Mouse (Mus musculus) embryonic facial prominence, embryonic 13.5 days (tissue): ENCODE measurements around the gene Fgfr2. TPM values are rescaled to one million over a fixed set of nuclear protein-coding genes. Genes with fewer than 3 reads are reported as not detected.

ENCODE experiments used
- ATAC-seq: fragments of 200-750 bp; cut with Nextera tagmentation; 2 replicates; pipeline ENCODE4 v1.8.0; 2017; ENCODE audit warnings: low read depth; ENCODE audit not compliant: insufficient number of reproducible peaks, insufficient read depth, low FRiP score, low TSS enrichment
- H3K27ac ChIP-seq: fragments of 300-500 bp; sonication (generic); 2 replicates; pipeline ENCODE4 v1.5.1; 2015; ENCODE audit warnings: moderate library complexity, mild to moderate bottlenecking, inconsistent platforms
- H3K27me3 ChIP-seq: fragments of 300-500 bp; sonication (generic); 2 replicates; pipeline ENCODE4 v1.6.1; 2015; ENCODE audit warnings: mild to moderate bottlenecking, inconsistent platforms
- H3K36me3 ChIP-seq: fragments of 300-500 bp; sonication (generic); 2 replicates; pipeline ENCODE4 v1.6.1; 2015; ENCODE audit warnings: mild to moderate bottlenecking, inconsistent platforms
- H3K4me1 ChIP-seq: fragments of 300-500 bp; sonication (generic); 2 replicates; pipeline ENCODE4 v1.6.1; 2015; ENCODE audit warnings: inconsistent platforms
- H3K4me2 ChIP-seq: fragments of 300-500 bp; sonication (generic); 2 replicates; pipeline ENCODE4 v1.6.1; 2015; ENCODE audit warnings: moderate library complexity, mild to moderate bottlenecking, inconsistent platforms
- H3K4me3 ChIP-seq: fragments of 300-500 bp; sonication (generic); 2 replicates; pipeline ENCODE4 v1.5.1; 2015; ENCODE audit warnings: mild to moderate bottlenecking, inconsistent platforms
- H3K9ac ChIP-seq: fragments of 300-500 bp; sonication (generic); 2 replicates; pipeline ENCODE4 v1.6.1; 2015; ENCODE audit warnings: mild to moderate bottlenecking, inconsistent platforms
- H3K9me3 ChIP-seq: fragments of 300-500 bp; sonication (generic); 2 replicates; pipeline ENCODE4 v1.6.1; 2016; ENCODE audit warnings: inconsistent platforms
- WGBS: fragments of 180-500 bp; shearing (Covaris S2); methylation state at CpG from one replicate; pipeline ENCODE4 v1.1.7; 2015; ENCODE audit warnings: mixed read lengths; 5-methylcytosine and 5-hydroxymethylcytosine counted together
- polyA plus RNA-seq: library from polyadenylated mRNA; unstranded; fragments of >200 nt; fragmentation: Nextera tagmentation; extraction: Ambion mirVana; gene quantifications from 2 replicates; pipeline ENCODE4 v1.2.1, GENCODE M21; 2015

The Fgfr2 gene
- polyA plus RNA-seq, 1 experiment from 2014 or later: 174 TPM

- no peaks in the 10 kb centered on the region for H3K9me3 ChIP-seq
- no peak overlapping the region for H3K4me2 ChIP-seq
- WGBS: 15% methylated on average over 1 of the region's 1 CpGs
- no peak overlapping the region for H3K9ac ChIP-seq
- no peak overlapping the region for H3K27ac ChIP-seq
- H3K4me3 ChIP-seq: no peak overlapping the region
- no peaks in the 10 kb centered on the region for H3K4me1 ChIP-seq
- H3K27me3 ChIP-seq: no peaks in the 10 kb centered on the region
- no peaks in the 10 kb centered on the region for H3K36me3 ChIP-seq
- ATAC-seq: no peak
These were observed 1878.2 kb downstream of the Fgfr2 start for GRCm38 (mm10) chr7:131244993-131245392.

- no peak overlapping the region for H3K4me2 ChIP-seq
- H3K36me3 ChIP-seq: no peaks in the 10 kb centered on the region
- no peak overlapping the region for H3K9ac ChIP-seq
- no peaks in the 10 kb centered on the region for H3K9me3 ChIP-seq
- H3K27me3 ChIP-seq: 0 out of 2 replicates have a peak, but pooled peaks cover 3% of the 10 kb centered on the region
- H3K4me3 ChIP-seq: no peak overlapping the region
- H3K4me1 ChIP-seq: no peaks in the 10 kb centered on the region
- no peak overlapping the region for H3K27ac ChIP-seq
- ATAC-seq: no peak
These were observed 1887.1 kb downstream of the Fgfr2 start for GRCm38 (mm10) chr7:131236091-131236490.

DNA sequence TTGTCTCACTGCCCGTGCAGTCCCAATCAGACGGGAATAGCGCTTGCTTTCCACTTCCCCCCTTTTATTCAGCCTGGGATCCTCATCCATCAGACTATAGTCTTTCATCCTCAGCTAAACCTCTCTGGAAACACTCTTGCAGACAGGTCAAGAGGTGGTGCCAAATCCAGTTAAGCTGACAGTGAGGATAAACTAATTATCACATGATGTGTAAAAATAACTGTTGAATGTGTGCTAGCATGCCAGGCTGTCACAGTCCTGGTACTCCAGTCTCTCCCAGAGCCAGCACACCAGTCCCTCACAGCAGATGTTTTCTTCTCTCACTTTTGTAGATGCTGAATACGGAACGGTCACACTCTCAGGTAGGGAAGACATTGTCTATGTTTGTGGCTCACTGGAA lies 1900.1 kb downstream of the Fgfr2 start:
- no peaks in the 10 kb centered on the region for H3K4me1 ChIP-seq
- H3K27ac ChIP-seq: no peak overlapping the region
- H3K9me3 ChIP-seq: no peaks in the 10 kb centered on the region
- H3K27me3 ChIP-seq: no peaks in the 10 kb centered on the region; the same call in 1 of the 2 replicates
- H3K9ac ChIP-seq: no peak overlapping the region
- 83% methylated on average over 5 of the region's 5 CpGs for WGBS
- H3K4me2 ChIP-seq: no peak overlapping the region
- no peak overlapping the region for H3K4me3 ChIP-seq
- no peaks in the 10 kb centered on the region for H3K36me3 ChIP-seq
- no peak for ATAC-seq

GRCm38 (mm10) chr7:131187996-131188395 lies 1935.2 kb downstream of the Fgfr2 start:
- H3K36me3 ChIP-seq: no peaks in the 10 kb centered on the region
- no peak overlapping the region for H3K4me2 ChIP-seq
- no peaks in the 10 kb centered on the region for H3K9me3 ChIP-seq
- no peaks in the 10 kb centered on the region for H3K4me1 ChIP-seq
- no peaks in the 10 kb centered on the region for H3K27me3 ChIP-seq
- no peak for ATAC-seq
- H3K27ac ChIP-seq: no peak overlapping the region
- H3K4me3 ChIP-seq: no peak overlapping the region
- 91% methylated on average over 14 of the region's 14 CpGs for WGBS
- H3K9ac ChIP-seq: no peak overlapping the region

GRCm38 (mm10) chr7:131187047-131187446 lies 1936.1 kb downstream of the Fgfr2 start:
- Histone ChIP-seq H3K4me3 (no peak overlapping the region), H3K4me1 (no peaks in the 10 kb centered on the region), H3K9ac (no peak overlapping the region), H3K27me3 (no peaks in the 10 kb centered on the region), H3K4me2 (no peak overlapping the region), H3K27ac (no peak overlapping the region), H3K36me3 (no peaks in the 10 kb centered on the region), H3K9me3 (no peaks in the 10 kb centered on the region)
- ATAC-seq: no peak
- 76% methylated on average over 8 of the region's 8 CpGs for WGBS

- H3K27me3 ChIP-seq: no peaks in the 10 kb centered on the region
- no peak overlapping the region for H3K27ac ChIP-seq
- WGBS: 65% methylated on average over 8 of the region's 8 CpGs
- H3K9ac ChIP-seq: no peak overlapping the region
- H3K4me3 ChIP-seq: no peak overlapping the region
- ATAC-seq: no peak
- H3K4me1 ChIP-seq: no peaks in the 10 kb centered on the region
- H3K9me3 ChIP-seq: no peaks in the 10 kb centered on the region
- no peak overlapping the region for H3K4me2 ChIP-seq
- no peaks in the 10 kb centered on the region for H3K36me3 ChIP-seq
These were observed 1938.8 kb downstream of the Fgfr2 start for GRCm38 (mm10) chr7:131184339-131184738.

DNA sequence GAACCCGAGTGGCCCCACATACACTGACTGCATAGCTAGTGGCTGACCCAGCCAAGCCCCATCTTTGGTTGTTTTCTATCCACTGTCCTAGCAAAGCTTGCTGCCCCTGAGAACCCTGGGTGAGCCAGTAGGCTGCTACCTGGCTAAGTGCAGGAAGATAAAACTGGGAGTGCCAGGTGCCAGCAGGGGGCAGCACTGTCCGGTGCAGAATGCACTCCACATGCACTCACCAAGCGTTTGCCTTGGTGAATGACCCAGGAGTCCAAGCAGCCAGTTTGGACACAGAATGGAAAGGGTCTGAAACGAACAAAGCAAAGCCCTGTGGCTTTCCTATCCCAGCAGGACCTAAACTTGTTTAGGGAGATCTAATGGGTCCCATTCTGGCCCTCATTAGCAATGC lies 1940.5 kb downstream of the Fgfr2 start:
- no peak overlapping the region for H3K4me3 ChIP-seq
- no peak overlapping the region for H3K27ac ChIP-seq
- no peaks in the 10 kb centered on the region for H3K27me3 ChIP-seq
- H3K4me2 ChIP-seq: no peak overlapping the region
- H3K36me3 ChIP-seq: no peaks in the 10 kb centered on the region
- H3K9ac ChIP-seq: no peak overlapping the region
- ATAC-seq: no peak
- no peaks in the 10 kb centered on the region for H3K4me1 ChIP-seq
- 43% methylated on average over 4 of the region's 4 CpGs for WGBS
- H3K9me3 ChIP-seq: no peaks in the 10 kb centered on the region

GRCm38 (mm10) chr7:131174121-131174520 lies 1949.0 kb downstream of the Fgfr2 start, which contains the start of gene 5430419D17Rik:
Gene 5430419D17Rik, plus strand, starts transcription at chr7:131174402.
- Histone ChIP-seq H3K9ac (no peak within 1 kb of the TSS), H3K4me1 (no peaks in the 10 kb centered on the region), H3K27me3 (no peaks in the 10 kb centered on the region), H3K27ac (no peak within 1 kb of the TSS), H3K4me2 (no peak within 1 kb of the TSS), H3K9me3 (no peaks in the 10 kb centered on the region), H3K4me3 (no peak within 1 kb of the TSS), H3K36me3 (no peaks in the 10 kb centered on the region)
- WGBS: 83% methylated on average over 9 of the region's 9 CpGs
- no peak for ATAC-seq

DNA sequence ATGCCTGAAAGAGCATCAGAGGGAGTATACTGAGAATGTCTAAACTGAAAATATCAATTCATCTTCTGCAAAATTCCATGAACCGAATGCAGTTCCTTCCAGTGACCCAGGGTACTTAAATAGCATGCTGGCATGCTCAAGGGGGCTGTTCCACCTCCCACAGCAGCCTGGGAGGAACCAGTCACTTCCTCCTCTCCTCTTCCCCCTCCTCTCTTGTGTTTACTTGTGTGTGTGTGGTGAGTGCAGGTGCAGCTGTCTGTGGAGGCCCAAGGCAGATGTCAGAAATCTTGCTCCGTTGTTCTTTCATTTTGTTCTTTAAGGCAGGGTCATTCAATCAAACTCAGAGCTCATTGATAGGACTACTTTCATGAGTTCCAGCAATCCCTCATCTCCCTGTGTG lies 1954.1 kb downstream of the Fgfr2 start:
- no peaks in the 10 kb centered on the region for H3K27me3 ChIP-seq
- no peak for ATAC-seq
- no peaks in the 10 kb centered on the region for H3K36me3 ChIP-seq
- H3K9me3 ChIP-seq: no peaks in the 10 kb centered on the region
- H3K27ac ChIP-seq: no peak overlapping the region
- no peak overlapping the region for H3K4me2 ChIP-seq
- WGBS: 60% methylated on average over 2 of the region's 2 CpGs
- H3K9ac ChIP-seq: no peak overlapping the region
- no peak overlapping the region for H3K4me3 ChIP-seq
- no peaks in the 10 kb centered on the region for H3K4me1 ChIP-seq

DNA sequence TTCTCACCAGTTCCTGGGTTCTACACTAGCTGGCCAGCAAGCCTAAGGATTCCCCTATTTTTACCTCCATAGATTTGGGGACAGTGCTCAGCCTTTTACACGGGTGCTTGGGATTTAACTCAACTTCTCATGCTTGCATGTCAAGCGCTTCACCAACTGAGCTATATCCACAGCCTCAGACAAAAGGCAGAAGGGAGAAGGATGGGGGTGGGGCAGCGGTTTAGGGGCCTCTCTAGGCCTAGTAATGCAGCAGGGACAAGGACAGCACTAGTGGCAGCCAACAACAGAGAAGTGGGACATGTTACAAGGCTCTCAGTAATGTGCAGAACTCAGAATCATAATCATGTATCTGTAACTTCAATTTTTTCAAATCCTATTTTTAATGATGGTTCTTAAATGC lies 1955.4 kb downstream of the Fgfr2 start:
- WGBS: 81% methylated on average over 3 of the region's 3 CpGs
- no peaks in the 10 kb centered on the region for H3K9me3 ChIP-seq
- no peaks in the 10 kb centered on the region for H3K36me3 ChIP-seq
- H3K27me3 ChIP-seq: no peaks in the 10 kb centered on the region
- H3K27ac ChIP-seq: no peak overlapping the region
- no peak overlapping the region for H3K9ac ChIP-seq
- no peak overlapping the region for H3K4me3 ChIP-seq
- ATAC-seq: no peak
- H3K4me2 ChIP-seq: no peak overlapping the region
- H3K4me1 ChIP-seq: no peaks in the 10 kb centered on the region

GRCm38 (mm10) chr7:131162251-131162650 lies 1960.9 kb downstream of the Fgfr2 start:
- no peaks in the 10 kb centered on the region for H3K27me3 ChIP-seq
- no peak for ATAC-seq
- no peak overlapping the region for H3K27ac ChIP-seq
- H3K9ac ChIP-seq: no peak overlapping the region
- no peaks in the 10 kb centered on the region for H3K9me3 ChIP-seq
- no peak overlapping the region for H3K4me3 ChIP-seq
- WGBS: 69% methylated on average over 7 of the region's 7 CpGs
- H3K36me3 ChIP-seq: no peaks in the 10 kb centered on the region
- no peaks in the 10 kb centered on the region for H3K4me1 ChIP-seq
- no peak overlapping the region for H3K4me2 ChIP-seq

GRCm38 (mm10) chr7:131153044-131153443 lies 1970.1 kb downstream of the Fgfr2 start:
- 74% methylated on average over 5 of the region's 5 CpGs for WGBS
- Histone ChIP-seq H3K27me3 (no peaks in the 10 kb centered on the region), H3K36me3 (no peaks in the 10 kb centered on the region), H3K27ac (no peak overlapping the region), H3K9me3 (no peaks in the 10 kb centered on the region), H3K4me1 (no peaks in the 10 kb centered on the region), H3K4me2 (no peak overlapping the region), H3K9ac (no peak overlapping the region), H3K4me3 (no peak overlapping the region)
- no peak for ATAC-seq

GRCm38 (mm10) chr7:131150179-131150578 lies 1973.0 kb downstream of the Fgfr2 start:
- WGBS: 86% methylated on average over 3 of the region's 3 CpGs
- Histone ChIP-seq H3K4me1 (no peaks in the 10 kb centered on the region), H3K27me3 (no peaks in the 10 kb centered on the region), H3K27ac (no peak overlapping the region), H3K4me2 (no peak overlapping the region), H3K36me3 (no peaks in the 10 kb centered on the region), H3K9me3 (no peaks in the 10 kb centered on the region), H3K4me3 (no peak overlapping the region), H3K9ac (no peak overlapping the region)
- no peak for ATAC-seq
